Mouse (Mus musculus): ENCODE results near the gene Rpl19.

Gene Rpl19

GRCm38 (mm10) chr11:97999748-98000147, 26.8 kb upstream of the Rpl19 start:
- DNase-seq, result no peak

- DNase-seq, result no peak
Measured at GRCm38 (mm10) chr11:98000378-98001140, 26.0 kb upstream of the Rpl19 start.

GRCm38 (mm10) chr11:98001351-98001824, 25.1 kb upstream of the Rpl19 start:
- no peak for DNase-seq

DNA sequence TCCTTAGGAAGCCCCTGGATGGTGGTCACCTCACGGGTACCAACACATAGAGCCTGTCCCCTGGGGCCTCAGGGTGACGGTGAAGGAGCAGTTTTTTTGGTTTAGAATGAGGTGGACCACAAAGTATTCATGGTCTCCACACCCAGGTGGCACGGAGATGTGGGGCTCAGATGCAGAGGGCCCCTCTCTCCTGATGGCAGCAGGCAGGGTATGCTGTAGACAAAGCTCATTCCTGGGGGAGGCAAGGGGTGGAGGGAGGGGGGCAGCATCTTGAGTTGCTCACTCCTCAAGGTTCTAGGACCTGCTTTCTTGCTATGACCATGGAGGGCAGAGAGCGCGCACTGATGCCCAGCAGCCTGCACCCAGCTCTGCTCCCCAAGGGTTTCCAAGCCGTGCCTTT, 24.5 kb upstream of the Rpl19 start:
- DNase-seq, result no peak

- DNase-seq, result peak; percentile 92
Measured at GRCm38 (mm10) chr11:98002627-98003026, 23.9 kb upstream of the Rpl19 start.

DNA sequence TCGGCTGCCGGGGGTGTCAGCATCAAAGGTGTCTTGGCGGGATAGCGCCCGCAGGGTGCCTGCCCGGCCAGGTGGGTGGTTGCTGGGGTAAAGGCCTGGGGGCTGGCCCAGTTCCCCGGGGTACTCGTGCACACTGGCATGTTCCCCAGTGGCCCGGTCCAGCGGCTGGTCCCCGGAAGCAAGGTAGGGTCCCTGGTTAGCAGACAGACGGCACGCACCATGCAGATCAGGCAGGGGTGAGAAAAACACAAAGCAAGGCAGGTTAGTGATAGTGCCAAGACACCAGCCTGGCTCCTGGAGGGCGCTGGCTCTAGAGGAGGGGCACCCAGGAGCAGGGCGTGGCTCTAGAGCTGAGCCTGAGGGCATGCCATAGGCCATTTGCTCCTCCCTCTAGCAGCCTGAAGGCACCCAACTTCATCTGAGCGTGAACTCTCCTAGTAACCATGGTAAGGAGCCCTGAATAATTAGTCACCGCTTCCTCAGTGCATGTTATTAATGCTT, 23.3 kb upstream of the Rpl19 start:
- peak; percentile 33 for DNase-seq

GRCm38 (mm10) chr11:98004161-98004560, 22.3 kb upstream of the Rpl19 start:
- no peak for DNase-seq

GRCm38 (mm10) chr11:98005076-98005475, 21.4 kb upstream of the Rpl19 start:
- DNase-seq, result no peak

GRCm38 (mm10) chr11:98005686-98006085, 20.8 kb upstream of the Rpl19 start:
- no peak for DNase-seq

GRCm38 (mm10) chr11:98008087-98008486, 18.4 kb upstream of the Rpl19 start:
- DNase-seq, result no peak

DNA sequence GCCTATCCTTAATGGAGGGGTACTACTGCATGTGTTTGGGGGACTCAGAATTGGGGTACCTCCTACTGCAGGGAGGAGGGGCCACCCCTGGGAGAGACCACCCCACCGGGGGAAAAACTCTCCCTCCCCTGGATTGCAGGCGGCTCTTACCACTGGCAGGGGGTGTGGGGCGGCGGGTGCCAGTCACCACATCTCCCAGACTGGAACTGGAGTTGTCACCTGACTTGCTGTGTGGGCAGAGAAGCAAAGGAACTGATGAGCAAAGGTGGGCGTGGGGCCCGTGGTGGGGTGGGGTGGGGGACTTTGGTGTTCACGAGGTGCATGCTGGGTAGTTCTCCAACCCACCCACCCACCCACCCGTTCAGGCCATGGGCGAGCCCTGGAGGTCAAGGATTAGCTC, 14.8 kb upstream of the Rpl19 start:
- no peak for DNase-seq

DNA sequence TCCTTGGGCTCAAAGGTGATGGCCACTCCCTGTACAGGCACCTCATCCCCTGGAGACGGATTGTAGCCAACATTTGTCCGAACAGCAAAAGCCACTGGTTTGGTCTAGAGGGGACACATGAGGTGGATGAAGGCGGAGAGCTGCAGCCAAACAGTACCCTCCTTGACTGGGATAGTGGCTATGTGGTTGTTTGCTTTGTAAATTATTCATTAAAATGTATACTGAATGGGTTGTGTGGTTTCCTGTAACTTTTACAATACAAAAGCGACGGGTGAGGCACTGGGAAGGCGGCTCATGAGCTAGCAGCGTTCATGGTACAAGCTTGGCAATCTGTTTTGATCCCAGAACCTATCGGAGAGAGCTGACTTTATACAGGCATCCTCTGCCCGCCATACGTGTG, 13.7 kb upstream of the Rpl19 start:
- no peak for DNase-seq

DNA sequence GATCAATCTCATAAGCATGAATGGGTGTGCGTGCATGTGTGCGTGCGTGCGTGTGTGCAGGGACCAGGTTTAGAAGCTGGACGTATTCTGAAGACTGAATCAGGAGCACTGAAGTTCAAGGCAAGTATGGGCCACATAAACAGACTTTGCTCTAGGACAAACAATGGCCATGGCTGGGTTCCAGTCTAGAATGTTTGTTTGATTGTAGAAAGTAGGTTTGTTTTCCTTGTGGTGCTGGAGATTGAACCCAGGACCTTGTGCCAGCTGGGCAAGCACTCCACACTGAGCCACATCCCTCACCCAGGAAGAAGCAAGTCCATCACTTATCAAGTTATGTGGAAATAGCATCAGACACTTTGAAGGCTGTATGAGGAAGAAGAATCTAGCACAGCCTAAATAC, 10.3 kb upstream of the Rpl19 start:
- DNase-seq, result no peak

DNA sequence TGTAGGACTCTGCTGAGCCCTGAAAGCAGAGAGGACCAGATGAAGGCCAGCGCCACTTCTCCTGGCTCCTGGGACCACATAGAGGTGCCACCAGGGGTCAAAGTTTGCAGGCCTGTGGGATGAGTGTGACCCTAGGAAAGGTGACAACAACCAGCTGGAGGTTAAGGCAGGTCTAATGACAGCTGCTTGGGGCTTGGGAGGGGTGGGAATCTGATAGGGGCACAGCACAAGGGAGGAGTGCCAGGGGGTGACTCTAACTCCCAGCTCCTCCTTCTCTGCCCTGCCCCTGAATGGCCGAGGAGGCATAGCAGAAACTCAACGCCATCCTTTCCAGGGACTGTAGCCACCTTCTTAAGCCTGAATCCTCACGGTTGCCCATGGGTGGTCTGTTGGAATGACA, 9.7 kb upstream of the Rpl19 start:
- DNase-seq, result no peak

- peak; percentile 5 for DNase-seq
Measured at GRCm38 (mm10) chr11:98018222-98018621, 8.3 kb upstream of the Rpl19 start.

GRCm38 (mm10) chr11:98018858-98019641, 7.5 kb upstream of the Rpl19 start:
- DNase-seq, result peak; percentile 75

- peak; percentile 29 for DNase-seq
Measured at GRCm38 (mm10) chr11:98019883-98020610, 6.5 kb upstream of the Rpl19 start.

GRCm38 (mm10) chr11:98020710-98021109, 5.8 kb upstream of the Rpl19 start:
- no peak for DNase-seq

- DNase-seq, result no peak
Measured at GRCm38 (mm10) chr11:98021118-98021517, 5.4 kb upstream of the Rpl19 start.

GRCm38 (mm10) chr11:98021565-98022252, 4.8 kb upstream of the Rpl19 start:
- DNase-seq, result peak; percentile 69

GRCm38 (mm10) chr11:98022253-98022554, 4.3 kb upstream of the Rpl19 start:
- DNase-seq, result no peak

DNA sequence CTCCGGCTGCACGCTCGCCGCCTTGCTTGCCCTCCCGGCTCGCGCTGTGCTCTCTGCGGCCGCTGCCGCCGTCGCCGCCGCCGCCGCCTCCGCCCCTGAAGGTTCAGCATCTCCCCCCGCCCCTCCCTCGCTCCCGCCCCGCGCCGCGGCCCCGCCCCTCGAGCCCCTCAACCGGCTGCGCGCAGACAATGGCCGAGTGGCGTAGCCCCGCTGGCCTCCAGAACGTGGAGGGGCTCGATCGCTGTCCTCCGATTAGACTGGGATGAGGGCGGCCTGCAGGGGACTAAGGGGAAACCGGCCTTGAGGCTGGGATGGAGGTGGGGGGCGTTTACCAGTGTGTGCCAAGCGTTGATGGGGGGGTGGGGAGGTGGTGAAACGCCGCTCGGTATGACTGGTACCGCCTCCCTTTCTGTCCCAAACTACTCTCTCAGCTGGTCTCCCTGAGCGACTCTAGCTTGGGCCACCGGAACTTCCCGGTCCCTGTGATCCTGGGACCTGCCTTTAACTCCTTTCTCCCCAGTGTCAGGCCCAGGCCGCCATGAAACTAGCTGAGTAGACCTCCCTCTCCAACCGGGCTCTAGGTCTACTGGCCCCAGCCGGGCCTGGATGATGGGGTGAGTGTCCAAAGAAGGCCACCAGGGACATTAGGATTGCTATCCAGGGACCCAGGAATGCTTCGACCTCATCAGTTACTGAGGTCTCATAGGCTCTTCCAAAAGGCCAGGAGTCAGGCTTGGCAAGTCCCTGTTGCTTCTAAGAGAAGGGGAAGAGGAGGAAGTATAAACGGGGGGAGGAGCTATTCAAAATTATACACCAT, 3.7 kb upstream of the Rpl19 start, which contains the start of gene Cacnb1:
Gene Cacnb1, minus strand, starts transcription at position 480 of the 817 bp plus-strand sequence.
- peak; percentile 63 for DNase-seq
